Mouse (Mus musculus) liver, embryonic 16.5 days (tissue): Measurements from ENCODE around the gene Rasal2. TPM values are rescaled to one million over a fixed set of nuclear protein-coding genes. Genes with fewer than 3 reads are reported as not detected.
"Not testable (repeated sequence)": the region's sequence is repeated elsewhere in the genome, so short reads cannot be mapped to it uniquely, and the experiment has no call there.

Experiments used
- ATAC-seq: fragments of 200-750 bp; cut with Nextera tagmentation; 2 replicates; pipeline ENCODE4 v1.8.0; 2017; ENCODE audit warnings: low read depth, mild to moderate bottlenecking, moderate number of reproducible peaks, moderate library complexity
- H3K27ac ChIP-seq: fragments of 300-500 bp; sonication (generic); 2 replicates; pipeline ENCODE4 v1.5.1; 2014; ENCODE audit warnings: mild to moderate bottlenecking, low read length
- H3K27me3 ChIP-seq: fragments of 300-500 bp; sonication (generic); 2 replicates; pipeline ENCODE4 v1.6.1; 2014; ENCODE audit warnings: low read depth, low read length, mixed read lengths; ENCODE audit not compliant: control insufficient read depth, insufficient read depth
- H3K36me3 ChIP-seq: fragments of 300-500 bp; sonication (generic); 2 replicates; pipeline ENCODE4 v1.6.1; 2014; ENCODE audit warnings: mild to moderate bottlenecking; ENCODE audit not compliant: control insufficient read depth, insufficient read depth
- H3K4me1 ChIP-seq: fragments of 300-500 bp; sonication (generic); 2 replicates; pipeline ENCODE4 v1.6.1; 2014; ENCODE audit warnings: low read depth, low read length, mixed read lengths; ENCODE audit not compliant: control insufficient read depth
- H3K4me2 ChIP-seq: fragments of 300-500 bp; sonication (generic); 2 replicates; pipeline ENCODE4 v1.6.1; 2014; ENCODE audit warnings: low read depth, low read length, mixed read lengths
- H3K4me3 ChIP-seq: fragments of 300-500 bp; sonication (generic); 2 replicates; pipeline ENCODE4 v1.5.1; 2014; ENCODE audit warnings: low read depth, mild to moderate bottlenecking, low read length
- H3K9ac ChIP-seq: fragments of 300-500 bp; sonication (generic); 2 replicates; pipeline ENCODE4 v1.6.1; 2014; ENCODE audit warnings: low read depth, low read length
- H3K9me3 ChIP-seq: fragments of 300-500 bp; sonication (generic); replicated peaks from 2 replicates; pipeline ENCODE4 v1.6.1; 2016; ENCODE audit warnings: low read length; ENCODE audit not compliant: control insufficient read depth
- WGBS: fragments of 180-500 bp; shearing (Covaris S2); extraction: QIAGEN DNeasy Blood & Tissue Kit; methylation state at CpG from one replicate; pipeline ENCODE4 v1.1.7; 2014; ENCODE audit not compliant: insufficient replicate concordance; 5-methylcytosine and 5-hydroxymethylcytosine counted together
- polyA plus RNA-seq: library from polyadenylated mRNA; unstranded; fragments of >200 nt; fragmentation: Nextera tagmentation; extraction: Ambion mirVana; gene quantifications from 2 replicates; pipeline ENCODE4 v1.2.1, GENCODE M21; 2015

The Rasal2 gene
- polyA plus RNA-seq, 1 experiment from 2014 or later: 1.4 TPM

GRCm38 (mm10) chr1:157247341-157247740 lies 165.1 kb downstream of the Rasal2 start:
- Histone ChIP-seq H3K4me1 (no peaks in the 10 kb centered on the region), H3K27ac (no peak overlapping the region), H3K4me2 (no peak overlapping the region), H3K9me3 (no peaks in the 10 kb centered on the region), H3K36me3 (no peaks in the 10 kb centered on the region), H3K27me3 (no peaks in the 10 kb centered on the region), H3K9ac (no peak overlapping the region), H3K4me3 (no peak overlapping the region)
- ATAC-seq: no peak
- 54% methylated on average over 3 of the region's 3 CpGs for WGBS

GRCm38 (mm10) chr1:157246779-157247178 lies 165.6 kb downstream of the Rasal2 start:
- 41% methylated on average over 1 of the region's 1 CpGs for WGBS
- ATAC-seq: no peak
- Histone ChIP-seq H3K4me3 (no peak overlapping the region), H3K27ac (no peak overlapping the region), H3K4me1 (no peaks in the 10 kb centered on the region), H3K4me2 (no peak overlapping the region), H3K27me3 (no peaks in the 10 kb centered on the region), H3K36me3 (no peaks in the 10 kb centered on the region), H3K9ac (no peak overlapping the region), H3K9me3 (no peaks in the 10 kb centered on the region)

GRCm38 (mm10) chr1:157244453-157244790 lies 168.0 kb downstream of the Rasal2 start:
- Histone ChIP-seq H3K36me3 (no peaks in the 10 kb centered on the region), H3K4me2 (no peak overlapping the region), H3K4me3 (no peak overlapping the region), H3K4me1 (no peaks in the 10 kb centered on the region), H3K27ac (no peak overlapping the region), H3K9me3 (no peaks in the 10 kb centered on the region), H3K27me3 (no peaks in the 10 kb centered on the region), H3K9ac (no peak overlapping the region)
- WGBS: 50% methylated on average over 5 of the region's 5 CpGs
- ATAC-seq: no peak

GRCm38 (mm10) chr1:157243576-157244452 lies 168.6 kb downstream of the Rasal2 start:
- no peaks in the 10 kb centered on the region for H3K27me3 ChIP-seq
- H3K27ac ChIP-seq: no peak overlapping the region
- no peak overlapping the region for H3K9ac ChIP-seq
- H3K4me3 ChIP-seq: no peak overlapping the region
- H3K36me3 ChIP-seq: no peaks in the 10 kb centered on the region
- H3K4me1 ChIP-seq: no peaks in the 10 kb centered on the region
- no peaks in the 10 kb centered on the region for H3K9me3 ChIP-seq
- H3K4me2 ChIP-seq: no peak overlapping the region
- WGBS: 49% methylated on average over 7 of the region's 7 CpGs
- no peak for ATAC-seq

GRCm38 (mm10) chr1:157239687-157240086 lies 172.7 kb downstream of the Rasal2 start:
- WGBS: 68% methylated on average over 1 of the region's 1 CpGs
- Histone ChIP-seq H3K4me1 (no peaks in the 10 kb centered on the region), H3K27me3 (no peaks in the 10 kb centered on the region), H3K4me2 (no peak overlapping the region), H3K27ac (no peak overlapping the region), H3K36me3 (no peaks in the 10 kb centered on the region), H3K9me3 (no peaks in the 10 kb centered on the region), H3K4me3 (no peak overlapping the region), H3K9ac (no peak overlapping the region)
- ATAC-seq: no peak

- not testable (repeated sequence) for H3K9ac ChIP-seq, H3K4me2 ChIP-seq, H3K4me1 ChIP-seq, H3K9me3 ChIP-seq, H3K4me3 ChIP-seq, H3K27ac ChIP-seq, H3K27me3 ChIP-seq, H3K36me3 ChIP-seq
- 0 out of 2 replicates have a peak, but pooled peaks have one; percentile 32 for ATAC-seq
- WGBS: 57% methylated on average over 4 of the region's 4 CpGs
These were observed 175.6 kb downstream of the Rasal2 start for GRCm38 (mm10) chr1:157236650-157237344.

- no peak for ATAC-seq
- Histone ChIP-seq H3K4me3 (no peak overlapping the region), H3K36me3 (no peaks in the 10 kb centered on the region), H3K4me1 (no peaks in the 10 kb centered on the region), H3K9ac (no peak overlapping the region), H3K27ac (no peak overlapping the region), H3K4me2 (no peak overlapping the region), H3K9me3 (no peaks in the 10 kb centered on the region), H3K27me3 (no peaks in the 10 kb centered on the region)
- 78% methylated on average over 2 of the region's 2 CpGs for WGBS
These were observed 178.9 kb downstream of the Rasal2 start for GRCm38 (mm10) chr1:157233451-157233850.

GRCm38 (mm10) chr1:157232372-157232771 lies 180.0 kb downstream of the Rasal2 start:
- no peaks in the 10 kb centered on the region for H3K9me3 ChIP-seq
- no peak for ATAC-seq
- H3K4me1 ChIP-seq: no peaks in the 10 kb centered on the region
- no peaks in the 10 kb centered on the region for H3K36me3 ChIP-seq
- no peak overlapping the region for H3K4me2 ChIP-seq
- no peak overlapping the region for H3K27ac ChIP-seq
- WGBS: 45% methylated on average over 4 of the region's 4 CpGs
- H3K27me3 ChIP-seq: no peaks in the 10 kb centered on the region
- no peak overlapping the region for H3K4me3 ChIP-seq
- H3K9ac ChIP-seq: no peak overlapping the region

- Histone ChIP-seq H3K4me1 (no peaks in the 10 kb centered on the region), H3K36me3 (no peaks in the 10 kb centered on the region), H3K27me3 (no peaks in the 10 kb centered on the region), H3K27ac (no peak overlapping the region), H3K9me3 (no peaks in the 10 kb centered on the region), H3K9ac (no peak overlapping the region), H3K4me2 (no peak overlapping the region), H3K4me3 (no peak overlapping the region)
- 43% methylated on average over 8 of the region's 8 CpGs for WGBS
- no peak for ATAC-seq
These were observed 181.4 kb downstream of the Rasal2 start for GRCm38 (mm10) chr1:157231016-157231415.
